Mouse (Mus musculus) intestine, embryonic 14.5 days (tissue): ENCODE measurements around the gene Zfp472. TPM values are rescaled to one million over a fixed set of nuclear protein-coding genes. Genes with fewer than 3 reads are reported as not detected.
A peak's percentile ranks its signal among the peaks of the same experiment; 100 is the strongest.
"Not testable (repeated sequence)": the region's sequence is repeated elsewhere in the genome, so short reads cannot be mapped to it uniquely, and the experiment has no call there.

Source experiments
- ATAC-seq: fragments of 200-750 bp; cut with Nextera tagmentation; replicated peaks from 2 replicates; pipeline ENCODE4 v1.8.0; 2017; ENCODE audit warnings: low read depth, moderate number of reproducible peaks, moderate TSS enrichment, moderate library complexity; ENCODE audit not compliant: low FRiP score, low TSS enrichment
- DNase-seq: peaks from one replicate; pipeline ENCODE4 v3.0.0-alpha.2; 2018; ENCODE audit warnings: low spot score
- H3K27ac ChIP-seq: fragments of 300-500 bp; sonication (generic); 2 replicates; pipeline ENCODE4 v1.5.1; 2014; ENCODE audit warnings: low read depth, mild to moderate bottlenecking, control low read depth
- H3K27me3 ChIP-seq: fragments of 300-500 bp; sonication (generic); replicated peaks from 2 replicates; pipeline ENCODE4 v1.6.1; 2014; ENCODE audit warnings: low read length, control low read depth; ENCODE audit not compliant: control insufficient read depth, insufficient read depth
- H3K36me3 ChIP-seq: fragments of 300-500 bp; sonication (generic); 2 replicates; pipeline ENCODE4 v1.6.1; 2014; ENCODE audit warnings: low read length, control low read depth; ENCODE audit not compliant: control insufficient read depth, insufficient read depth
- H3K4me1 ChIP-seq: fragments of 300-500 bp; sonication (generic); replicated peaks from 2 replicates; pipeline ENCODE4 v1.6.1; 2014; ENCODE audit warnings: low read length, control low read depth, mixed read lengths; ENCODE audit not compliant: control insufficient read depth, insufficient read depth
- H3K4me2 ChIP-seq: fragments of 300-500 bp; sonication (generic); 2 replicates; pipeline ENCODE4 v1.6.1; 2014; ENCODE audit warnings: low read length
- H3K4me3 ChIP-seq: fragments of 300-500 bp; sonication (generic); 2 replicates; pipeline ENCODE4 v1.5.1; 2014; ENCODE audit warnings: low read depth, low read length, control low read depth, mixed read lengths
- H3K9ac ChIP-seq: fragments of 300-500 bp; sonication (generic); 2 replicates; pipeline ENCODE4 v1.6.1; 2014; ENCODE audit warnings: mild to moderate bottlenecking, low read length
- H3K9me3 ChIP-seq: fragments of 300-500 bp; sonication (generic); 2 replicates; pipeline ENCODE4 v1.6.1; 2016; ENCODE audit warnings: low read length, control low read depth; ENCODE audit not compliant: control insufficient read depth
- WGBS: fragments of 180-500 bp; shearing (Covaris S2); extraction: QIAGEN DNeasy Blood & Tissue Kit; methylation state at CpG from one replicate; pipeline ENCODE4 v1.1.7; 2014; 5-methylcytosine and 5-hydroxymethylcytosine counted together
- polyA plus RNA-seq: library from polyadenylated mRNA; unstranded; fragments of >200 nt; fragmentation: Nextera tagmentation; extraction: Ambion mirVana; gene quantifications from 2 replicates; pipeline ENCODE4 v1.2.1, GENCODE M21; 2014

The Zfp472 gene
- polyA plus RNA-seq, 1 experiment from 2014 or later, result 13.1 TPM

DNA sequence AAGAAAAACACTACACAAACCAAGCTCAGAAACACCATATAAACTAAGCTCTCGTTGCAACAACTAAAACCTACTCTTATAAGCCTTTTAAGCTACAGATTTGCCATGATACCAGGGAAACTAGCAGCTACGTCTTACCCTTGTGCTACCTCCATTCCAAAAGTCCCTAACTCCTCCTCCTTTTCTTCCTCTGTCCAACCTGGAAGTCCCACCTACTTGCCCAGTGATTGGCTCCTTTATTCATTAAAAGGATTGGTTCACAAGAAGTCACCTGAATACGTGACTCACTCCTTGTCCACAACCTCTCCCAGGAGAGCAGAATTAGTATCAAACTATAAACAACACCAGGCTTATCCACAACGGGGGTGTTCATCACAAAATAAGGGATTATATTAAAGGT is 20.7 kb downstream of the Zfp472 start:
- Histone ChIP-seq H3K27ac (no peak overlapping the region), H3K27me3 (no peaks in the 10 kb centered on the region), H3K4me3 (no peak overlapping the region), H3K9me3 (no peaks in the 10 kb centered on the region), H3K36me3 (no peaks in the 10 kb centered on the region), H3K4me2 (no peak overlapping the region), H3K4me1 (no peaks in the 10 kb centered on the region), H3K9ac (no peak overlapping the region)
- no peak for ATAC-seq
- no peak for DNase-seq
- 78% methylated on average over 4 of the region's 4 CpGs for WGBS

DNA sequence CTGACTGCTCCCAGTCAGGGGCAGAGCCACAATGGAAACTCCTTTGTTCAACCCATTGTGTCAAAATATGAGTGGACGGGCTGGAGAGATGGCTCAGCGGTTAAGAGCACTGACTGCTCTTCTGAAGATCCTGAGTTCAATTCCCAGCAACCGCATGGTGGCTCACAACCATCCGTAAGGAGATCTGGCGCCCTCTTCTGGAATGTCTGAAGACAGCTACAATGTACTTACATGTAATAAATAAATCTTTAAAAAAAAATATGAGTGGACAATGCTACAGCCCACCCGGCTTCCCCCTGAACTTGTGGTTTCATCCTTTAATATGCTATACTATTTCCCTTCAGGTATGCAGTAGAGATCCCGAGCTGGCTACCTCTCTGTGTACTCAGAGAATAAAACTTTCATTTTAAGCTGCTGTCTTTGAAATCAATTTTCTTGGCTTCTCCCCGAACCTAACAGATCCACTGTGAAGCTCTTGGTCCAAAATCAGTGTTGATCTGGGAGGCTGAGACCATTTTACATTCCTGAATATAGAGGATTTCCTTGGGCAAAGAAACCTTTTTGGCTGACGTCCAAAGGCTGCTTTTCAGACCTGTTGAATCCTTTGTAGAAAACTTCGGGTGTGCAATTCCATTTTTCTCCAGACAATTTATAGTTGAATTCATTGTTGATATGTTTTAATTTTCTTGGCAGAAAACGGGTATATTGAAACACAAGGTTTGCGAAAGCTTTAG is 26.5 kb downstream of the Zfp472 start:
- H3K4me2 ChIP-seq, result peak overlapping the region; percentile 77
- H3K9me3 ChIP-seq, result no peaks in the 10 kb centered on the region
- WGBS, result 71% methylated on average over 12 of the region's 12 CpGs
- ATAC-seq (no peak), DNase-seq (no peak)
- H3K36me3 ChIP-seq, result peaks cover 12% of the 10 kb centered on the region
- H3K27ac ChIP-seq, result peak overlapping the region; percentile 55; the same call in 1 of the 2 replicates
- H3K4me1 ChIP-seq, result peaks cover 12% of the 10 kb centered on the region; the same call in 1 of the 2 replicates
- no peak overlapping the region for H3K9ac ChIP-seq
- H3K27me3 ChIP-seq, result no peaks in the 10 kb centered on the region
- peak overlapping the region; percentile 75 for H3K4me3 ChIP-seq

DNA sequence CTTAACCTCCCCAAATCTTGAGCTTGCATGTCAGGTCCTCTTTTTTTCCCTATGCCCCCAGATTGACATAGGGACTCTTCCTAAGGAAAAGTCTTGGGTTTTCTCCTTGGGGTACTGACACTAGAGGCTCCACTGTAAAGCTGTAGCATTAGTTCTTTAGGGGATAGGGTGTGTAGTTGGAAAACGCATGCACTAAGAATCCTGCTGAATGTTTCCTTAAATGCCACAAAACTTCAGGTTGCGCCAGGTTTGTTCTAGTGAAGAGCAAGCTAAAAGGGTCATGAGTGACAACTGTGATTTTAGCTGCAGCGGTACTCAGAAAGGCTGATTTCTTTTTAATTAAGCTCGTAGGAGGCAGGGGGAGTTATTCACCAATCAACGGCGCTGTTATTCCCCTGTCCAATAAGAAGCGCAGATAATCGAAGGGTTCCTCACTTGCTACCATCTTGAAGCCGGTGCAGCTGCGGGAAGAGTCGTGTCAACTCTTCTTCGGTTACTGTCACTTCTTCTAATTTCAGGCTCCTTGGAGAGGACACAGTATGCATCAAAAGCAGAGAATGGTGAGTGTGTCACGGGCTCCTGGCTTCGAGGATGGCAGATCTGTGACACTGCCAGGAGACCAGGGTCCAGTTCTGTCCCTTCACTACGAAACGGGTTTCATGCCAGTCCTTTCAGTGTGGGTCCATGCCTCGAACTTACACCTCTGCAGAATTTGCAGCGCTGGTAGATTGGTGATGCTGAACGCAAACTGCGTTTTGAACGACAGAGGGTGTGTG is 27.3 kb downstream of the Zfp472 start, which contains the start of gene Zfp952:
Gene Zfp952 (plus strand): TSS at position 431 of the 776 bp plus-strand sequence.
- peak within 1 kb of the TSS; percentile 55 for H3K27ac ChIP-seq
- H3K9ac ChIP-seq, result peak within 1 kb of the TSS; percentile 78
- DNase-seq, result peak; percentile 87
- peak within 1 kb of the TSS; percentile 75 for H3K4me3 ChIP-seq
- no peaks in the 10 kb centered on the region for H3K9me3 ChIP-seq
- ATAC-seq, result peak; percentile 96; the same call in 1 of the 2 replicates
- WGBS, result 1% methylated on average over 21 of the region's 21 CpGs
- peaks cover 12% of the 10 kb centered on the region; the same call in 1 of the 2 replicates for H3K4me1 ChIP-seq
- H3K36me3 ChIP-seq, result peaks cover 12% of the 10 kb centered on the region
- H3K4me2 ChIP-seq, result peak within 1 kb of the TSS; percentile 77
- H3K27me3 ChIP-seq, result no peaks in the 10 kb centered on the region

DNA sequence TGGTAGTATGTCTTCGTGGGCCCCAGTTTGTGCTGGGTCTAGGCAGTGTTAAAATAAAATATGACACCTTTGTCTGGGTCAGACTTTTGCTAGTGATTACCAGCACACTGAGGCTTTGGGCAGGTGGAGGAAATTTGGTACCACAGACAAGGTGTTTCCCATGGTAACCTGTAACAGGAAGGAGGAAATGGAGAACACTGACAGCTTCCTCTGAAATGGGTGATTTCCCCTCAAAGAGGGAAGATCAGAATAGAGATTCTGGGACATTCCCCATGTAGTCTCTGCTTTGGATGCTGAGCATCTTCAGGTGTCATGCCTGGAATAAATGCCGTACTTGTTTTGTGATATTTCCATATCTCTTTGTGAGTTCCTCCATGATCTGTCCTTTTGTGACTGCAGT is 32.9 kb downstream of the Zfp472 start:
- Histone ChIP-seq H3K4me1 (peaks cover 6% of the 10 kb centered on the region; the same call in 1 of the 2 replicates), H3K36me3 (peaks cover 39% of the 10 kb centered on the region), H3K4me2 (no peak overlapping the region), H3K4me3 (no peak overlapping the region), H3K9me3 (peaks cover 5% of the 10 kb centered on the region; the same call in 1 of the 2 replicates), H3K9ac (no peak overlapping the region), H3K27me3 (no peaks in the 10 kb centered on the region), H3K27ac (no peak overlapping the region)
- 86% methylated on average over 2 of the region's 2 CpGs for WGBS
- DNase-seq (no peak), ATAC-seq (no peak)

DNA sequence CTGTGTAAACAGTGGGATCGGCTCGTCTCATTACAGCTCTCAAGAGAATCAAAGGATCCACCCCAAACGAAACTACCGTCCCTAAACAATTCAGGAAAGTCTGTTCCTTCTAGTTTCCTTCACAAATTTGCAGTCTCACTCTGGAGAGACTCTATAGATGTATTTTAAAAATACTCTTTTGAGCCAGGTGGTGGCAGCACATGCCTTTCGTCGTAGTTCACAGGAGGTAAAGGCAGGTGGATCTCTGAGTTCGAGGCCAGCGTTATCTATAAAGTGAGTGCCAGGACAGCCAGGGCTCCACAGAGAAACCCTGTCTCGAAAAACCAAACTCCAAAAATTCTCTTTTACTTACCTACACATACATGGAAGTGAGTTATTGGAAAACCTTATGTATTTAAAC is 42.7 kb downstream of the Zfp472 start:
- ATAC-seq (no peak), DNase-seq (no peak)
- H3K4me3 ChIP-seq, result no peak overlapping the region
- H3K4me2 ChIP-seq, result no peak overlapping the region
- no peaks in the 10 kb centered on the region for H3K4me1 ChIP-seq
- peaks cover 21% of the 10 kb centered on the region for H3K36me3 ChIP-seq
- 50% methylated on average over 9 of the region's 9 CpGs for WGBS
- H3K27me3 ChIP-seq, result no peaks in the 10 kb centered on the region
- H3K9me3 ChIP-seq, result peaks cover 5% of the 10 kb centered on the region; the same call in 1 of the 2 replicates
- H3K9ac ChIP-seq, result no peak overlapping the region
- H3K27ac ChIP-seq, result no peak overlapping the region

DNA sequence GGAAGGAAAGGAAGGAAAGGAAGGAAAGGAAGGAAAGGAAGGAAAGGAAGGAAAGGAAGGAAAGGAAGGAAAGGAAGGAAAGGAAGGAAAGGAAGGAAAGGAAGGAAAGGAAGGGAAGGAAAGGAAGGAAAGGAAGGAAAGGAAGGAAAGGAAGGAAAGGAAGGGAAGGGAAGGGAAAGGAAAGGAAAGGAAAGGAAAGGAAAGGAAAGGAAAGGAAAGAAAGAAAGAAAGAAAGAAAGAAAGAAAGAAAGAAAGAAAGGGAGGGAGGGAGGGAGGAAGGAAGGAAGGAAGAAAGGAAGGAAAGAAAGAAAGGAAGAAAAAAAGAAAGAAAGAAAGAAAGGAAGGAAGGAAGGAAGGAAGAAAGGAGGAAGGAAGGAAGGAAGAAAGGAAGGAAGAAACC is 54.8 kb downstream of the Zfp472 start:
- peaks cover 58% of the 10 kb centered on the region for H3K9me3 ChIP-seq
- H3K36me3 ChIP-seq, result peaks cover 50% of the 10 kb centered on the region
- H3K4me2 ChIP-seq, DNase-seq, H3K27me3 ChIP-seq, ATAC-seq, H3K4me1 ChIP-seq, H3K4me3 ChIP-seq, H3K27ac ChIP-seq, H3K9ac ChIP-seq: not testable (repeated sequence)

Other genes with a start within 250 kb of the Zfp472 start
- gene Zfp871, start 177.5 kb upstream of the Zfp472 start, polyA plus RNA-seq, result 45.7 and 55.4 TPM in 2 replicates
- gene Zfp811, start 155.9 kb upstream of the Zfp472 start, polyA plus RNA-seq, result 5.3 and 6.1 TPM in 2 replicates
- gene Zfp799, start 135.6 kb upstream of the Zfp472 start, polyA plus RNA-seq, result 14.2 and 16.9 TPM in 2 replicates
- gene Zfp870, start 74.2 kb upstream of the Zfp472 start, polyA plus RNA-seq, result 6.7 and 8.6 TPM in 2 replicates
- gene Cyp4f14, start 48.5 kb upstream of the Zfp472 start, polyA plus RNA-seq, result 0.73 and 0.78 TPM in 2 replicates
- 17.8 and 19.9 TPM in 2 replicates for gene Cyp4f13, start 18.4 kb upstream of the Zfp472 start, polyA plus RNA-seq
- gene Zfp952, start 27.3 kb downstream of the Zfp472 start, polyA plus RNA-seq, result 8.5 and 12.9 TPM in 2 replicates
- gene Zfp763, start 67.6 kb downstream of the Zfp472 start, polyA plus RNA-seq, result 12.6 and 16.1 TPM in 2 replicates
- gene 4921501E09Rik, start 102.2 kb downstream of the Zfp472 start, polyA plus RNA-seq, result not detected in 2 replicates
- gene Zfp563, start 123.5 kb downstream of the Zfp472 start, polyA plus RNA-seq, result 6.6 and 7.1 TPM in 2 replicates
- gene Morc2b, start 173.9 kb downstream of the Zfp472 start, polyA plus RNA-seq, result not detected in 2 replicates
- gene Olfr55, start 202.6 kb downstream of the Zfp472 start, polyA plus RNA-seq, result not detected in 2 replicates
- not detected in 2 replicates for gene Olfr239, start 225.5 kb downstream of the Zfp472 start, polyA plus RNA-seq